Mouse (Mus musculus): ENCODE data around the gene Ebf3.
A peak's percentile ranks its signal among the peaks of the same experiment; 100 is the strongest.

Gene Ebf3

GRCm38 (mm10) chr7:137313904-137314691 lies at the start of gene Ebf3:
Ebf3 (minus strand) TSS chr7:137314445.
- peak; percentile 94 for DNase-seq (ENCODE audit: low spot score)

GRCm38 (mm10) chr7:137346860-137347259 lies 32.6 kb upstream of the Ebf3 start:
- no peak for DNase-seq (ENCODE audit: low spot score)

GRCm38 (mm10) chr7:137346068-137346467 lies 31.8 kb upstream of the Ebf3 start:
- DNase-seq (ENCODE audit: low spot score) = no peak

GRCm38 (mm10) chr7:137333951-137334350 lies 19.7 kb upstream of the Ebf3 start:
- no peak for DNase-seq (ENCODE audit: low spot score)

GRCm38 (mm10) chr7:137322926-137323325 lies 8.7 kb upstream of the Ebf3 start:
- no peak for DNase-seq (ENCODE audit: low spot score)

GRCm38 (mm10) chr7:137321961-137322784 lies 7.9 kb upstream of the Ebf3 start:
- DNase-seq (ENCODE audit: low spot score) = peak; percentile 50

- DNase-seq (ENCODE audit: low spot score) = peak; percentile 78
These were observed 7.0 kb upstream of the Ebf3 start for GRCm38 (mm10) chr7:137321141-137321813.

- no peak for DNase-seq (ENCODE audit: low spot score)
These were observed 6.1 kb upstream of the Ebf3 start for GRCm38 (mm10) chr7:137320320-137320719.

- peak; percentile 87 for DNase-seq (ENCODE audit: low spot score)
These were observed 5.0 kb upstream of the Ebf3 start for GRCm38 (mm10) chr7:137318924-137319885.

- no peak for DNase-seq (ENCODE audit: low spot score)
These were observed 4.1 kb upstream of the Ebf3 start for GRCm38 (mm10) chr7:137318383-137318775.

GRCm38 (mm10) chr7:137317659-137318382 lies 3.6 kb upstream of the Ebf3 start:
- DNase-seq (ENCODE audit: low spot score) = no peak

- peak; percentile 75 for DNase-seq (ENCODE audit: low spot score)
These were observed 2.8 kb upstream of the Ebf3 start for GRCm38 (mm10) chr7:137316926-137317658.

GRCm38 (mm10) chr7:137316181-137316925 lies 2.1 kb upstream of the Ebf3 start:
- DNase-seq (ENCODE audit: low spot score) = peak; percentile 41

- no peak for DNase-seq (ENCODE audit: low spot score)
These were observed 1.3 kb upstream of the Ebf3 start for GRCm38 (mm10) chr7:137315544-137315940.

- DNase-seq (ENCODE audit: low spot score) = peak; percentile 46
These were observed 682 bp upstream of the Ebf3 start for GRCm38 (mm10) chr7:137314710-137315543.

GRCm38 (mm10) chr7:137313183-137313903 lies 902 bp downstream of the Ebf3 start:
- peak; percentile 52 for DNase-seq (ENCODE audit: low spot score)

- DNase-seq (ENCODE audit: low spot score) = no peak
These were observed 1.4 kb downstream of the Ebf3 start for GRCm38 (mm10) chr7:137312933-137313182.
